Mouse (Mus musculus) layer of hippocampus, adult 8-10 months (tissue): ENCODE measurements around the gene Myh6. TPM values are rescaled to one million over a fixed set of nuclear protein-coding genes. Genes with fewer than 3 reads are reported as not detected.
"Not testable (repeated sequence)": the region's sequence is repeated elsewhere in the genome, so short reads cannot be mapped to it uniquely, and the experiment has no call there.

Source experiments
- DNase-seq, 2 experiments: peaks; one replicate each; pipeline ENCODE4 v3.0.0; 2022; ENCODE audit warnings: low spot score in 2 of 2
- total RNA-seq, 4 experiments: library from RNA; stranded (reverse); gene quantifications; 2 replicates each; pipeline ENCODE4 v1.2.4; 2022

The Myh6 gene
- total RNA-seq, 4 experiments from 2014 or later: 1.7 to 5.4 (median 2.6) TPM

DNA sequence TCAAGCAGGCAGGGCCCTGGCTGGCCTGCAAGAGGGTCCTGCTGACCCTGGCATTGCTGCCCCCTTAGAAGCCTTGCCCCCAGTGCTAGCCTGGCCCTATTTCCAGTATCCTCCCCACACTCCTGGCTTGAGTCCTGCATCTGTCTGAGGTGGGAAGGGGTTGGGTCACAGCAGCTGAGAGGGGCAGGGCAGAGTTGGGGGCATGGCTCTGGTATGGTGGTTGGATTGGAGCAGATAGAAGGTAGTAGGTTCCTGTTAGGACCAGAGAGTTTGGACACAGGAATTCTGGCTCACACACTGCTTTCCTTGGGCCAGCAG is 28.1 kb upstream of the Myh6 start:
- DNase-seq: no peak

DNA sequence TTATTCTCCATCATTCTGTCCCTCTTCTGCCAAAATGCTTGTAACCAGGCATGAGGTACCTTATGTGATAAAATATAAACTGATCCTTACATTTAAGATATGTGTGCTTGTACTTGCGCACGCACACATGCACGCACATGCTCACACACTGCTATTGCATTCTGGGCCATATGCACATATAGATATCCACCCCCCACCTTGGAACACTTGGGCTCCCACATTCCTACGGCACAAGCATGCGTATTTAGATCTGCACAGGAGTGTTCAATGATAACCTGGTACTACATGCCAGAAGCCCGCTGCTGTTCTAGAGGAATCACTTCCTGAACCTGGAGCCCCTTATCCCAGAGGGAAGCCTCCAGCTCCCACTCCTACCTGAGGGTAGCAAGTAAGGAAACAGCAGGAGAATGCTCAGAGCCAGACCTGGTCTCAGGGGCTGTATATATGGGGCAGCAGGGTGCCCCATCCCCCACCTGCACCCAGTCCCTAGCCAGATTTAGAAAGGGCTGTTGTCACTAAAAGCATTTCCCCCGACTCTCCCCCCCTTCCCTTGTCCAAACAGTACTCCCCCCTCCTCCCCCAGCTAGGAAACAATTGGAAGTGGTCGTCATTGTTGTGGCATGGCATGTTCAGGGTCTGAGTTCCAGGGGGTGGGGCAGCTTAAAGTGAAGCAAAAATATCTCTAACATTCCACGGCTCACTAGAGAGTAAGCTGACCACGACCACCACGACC is 27.6 kb upstream of the Myh6 start, which contains the start of gene Myh7:
Gene Myh7 (minus strand): TSS at position 491 of the 733 bp plus-strand sequence.
- no peak for DNase-seq

DNA sequence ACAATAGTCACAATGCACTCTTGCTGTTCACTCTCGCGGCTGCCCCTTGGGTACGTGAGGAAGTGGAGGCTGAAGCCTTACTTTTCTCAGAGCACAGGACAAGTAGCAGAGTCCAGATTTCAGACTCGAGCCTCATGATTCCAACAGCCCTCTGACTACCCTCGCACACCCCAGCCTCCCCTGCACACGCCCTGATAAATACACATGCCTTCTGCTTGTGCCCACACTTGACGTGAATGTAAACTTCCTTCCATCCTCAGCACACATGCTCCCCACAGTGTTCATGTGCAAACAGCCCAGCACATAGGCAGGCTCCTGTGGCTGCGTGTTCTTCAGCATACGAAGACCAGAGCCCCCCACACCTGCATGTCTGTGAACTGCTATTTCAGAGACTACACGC is 26.9 kb upstream of the Myh6 start:
- no peak for DNase-seq

DNA sequence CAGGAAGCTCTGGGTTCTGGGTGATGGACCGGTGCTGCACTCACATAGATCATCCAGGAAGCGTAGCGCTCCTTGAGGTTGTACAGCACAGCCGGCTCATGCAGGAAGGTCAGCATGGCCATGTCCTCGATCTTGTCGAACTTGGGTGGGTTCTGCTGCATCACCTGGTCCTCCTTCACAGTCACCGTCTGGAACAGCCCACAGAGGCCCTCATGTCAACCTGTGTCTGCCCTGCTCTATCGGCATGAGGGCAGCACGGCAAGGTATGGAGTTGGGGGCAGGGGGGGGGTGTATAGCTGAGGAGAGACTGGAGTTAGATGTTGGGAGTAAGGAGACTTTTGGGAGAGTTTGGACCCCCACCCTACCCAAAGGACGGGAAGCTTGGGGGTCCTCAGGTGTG is 25.5 kb upstream of the Myh6 start:
- DNase-seq: no peak

DNA sequence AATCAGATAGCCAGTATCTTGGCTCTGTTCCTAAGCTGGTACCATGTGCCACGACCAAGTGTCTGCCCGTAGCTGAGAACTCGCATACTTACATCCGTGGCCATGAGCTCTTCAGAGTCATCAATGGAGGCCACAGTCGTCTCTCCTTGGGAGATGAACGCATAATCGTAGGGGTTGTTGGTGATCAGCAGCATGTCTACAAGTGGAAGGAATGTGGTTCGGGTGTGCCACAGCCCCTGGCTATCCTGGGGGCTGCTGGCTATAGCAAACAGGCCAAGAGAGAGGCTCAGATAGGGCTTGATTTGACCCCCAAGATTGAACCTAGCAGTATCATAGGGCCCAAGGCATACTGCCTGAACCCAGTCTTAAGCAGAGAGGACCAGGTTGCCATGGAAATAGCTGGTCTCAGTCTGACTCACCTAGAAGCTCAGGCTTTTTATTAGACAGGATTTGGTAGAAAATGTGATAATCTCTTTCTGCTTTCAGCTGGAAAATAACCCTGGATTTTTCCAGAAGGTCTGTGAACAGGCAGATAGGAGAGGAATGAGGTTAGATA is 23.2 kb upstream of the Myh6 start:
- no peak for DNase-seq

DNA sequence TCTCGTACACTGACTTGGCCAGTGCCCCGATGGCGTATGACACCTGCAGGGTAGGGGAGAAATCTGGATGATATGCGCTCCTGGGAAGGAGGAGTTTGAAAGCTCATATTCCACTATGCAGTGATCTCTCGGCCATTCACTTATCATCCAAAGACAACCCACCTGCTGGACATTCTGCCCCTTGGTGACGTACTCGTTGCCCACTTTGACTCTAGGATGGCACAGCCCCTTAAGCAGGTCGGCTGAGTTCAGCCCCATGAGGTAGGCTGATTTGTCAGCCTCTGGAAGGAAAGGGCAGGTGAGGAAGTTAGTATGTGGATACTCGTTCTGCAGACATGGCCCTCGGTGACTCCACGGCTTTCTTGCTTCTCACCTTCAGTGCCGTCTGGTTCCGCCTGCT is 22.2 kb upstream of the Myh6 start:
- DNase-seq: no peak

DNA sequence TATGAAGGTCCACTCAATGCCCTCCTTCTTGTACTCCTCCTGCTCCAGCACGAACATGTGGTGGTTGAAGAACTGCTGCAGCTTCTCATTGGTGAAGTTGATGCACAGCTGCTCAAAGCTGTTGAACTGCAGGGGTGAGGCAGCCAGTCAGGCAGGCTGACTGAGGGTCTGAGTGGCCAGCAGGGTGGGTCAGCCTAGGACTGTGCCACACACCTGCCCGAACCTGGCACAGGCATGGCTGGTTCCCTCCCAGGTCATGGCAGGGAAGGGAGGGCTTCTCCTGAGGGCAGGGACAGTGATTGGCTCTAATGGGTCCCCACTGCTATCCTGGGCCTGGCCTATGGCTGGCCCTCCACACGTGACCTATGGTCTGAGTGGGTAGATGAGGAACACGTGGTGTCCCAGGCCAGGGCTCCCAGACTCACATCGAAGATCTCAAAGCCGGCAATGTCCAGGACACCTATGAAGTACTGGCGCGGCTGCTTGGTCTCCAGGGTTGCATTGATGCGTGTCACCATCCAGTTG is 21.7 kb upstream of the Myh6 start:
- not testable (repeated sequence) for DNase-seq

DNA sequence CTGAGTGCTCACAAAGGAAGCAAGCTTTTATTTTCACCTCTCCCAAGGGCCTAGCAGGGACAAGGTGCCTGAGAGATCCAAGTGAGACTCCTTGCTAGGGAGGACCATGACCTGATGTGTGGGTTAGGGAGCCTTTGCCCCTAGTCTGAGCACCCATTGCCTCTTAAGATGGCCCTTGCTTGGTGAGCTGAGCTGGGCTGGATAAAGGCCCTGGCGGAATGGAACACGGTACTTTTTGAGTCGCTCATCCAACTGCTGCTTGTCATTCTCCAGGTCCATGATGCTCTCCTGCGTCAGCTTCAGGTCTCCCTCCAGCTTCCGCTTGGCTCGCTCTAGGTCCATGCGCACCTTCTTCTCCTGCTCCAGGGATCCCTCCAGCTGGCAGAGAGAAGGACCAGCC is 15.2 kb upstream of the Myh6 start:
- DNase-seq: no peak

DNA sequence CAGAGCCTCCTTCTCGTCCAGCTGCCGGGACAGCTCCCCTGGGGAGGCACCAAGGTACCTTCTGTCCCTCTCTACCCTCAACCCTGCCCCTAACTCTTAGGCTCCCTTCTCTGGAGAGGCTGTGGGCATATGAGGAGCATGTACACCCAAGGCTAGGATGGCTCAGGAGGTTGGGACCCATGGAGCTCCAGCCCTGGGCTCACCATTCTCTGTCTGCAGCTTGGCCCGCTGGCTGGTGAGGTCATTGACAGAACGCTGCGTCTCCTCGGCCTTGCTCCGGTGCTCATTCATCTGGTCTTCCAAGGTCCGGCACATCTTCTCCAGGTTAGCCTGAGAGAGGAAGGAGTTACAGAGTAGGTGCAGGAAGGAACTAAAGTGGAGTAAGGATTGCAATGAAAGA is 11.9 kb upstream of the Myh6 start:
- no peak for DNase-seq

DNA sequence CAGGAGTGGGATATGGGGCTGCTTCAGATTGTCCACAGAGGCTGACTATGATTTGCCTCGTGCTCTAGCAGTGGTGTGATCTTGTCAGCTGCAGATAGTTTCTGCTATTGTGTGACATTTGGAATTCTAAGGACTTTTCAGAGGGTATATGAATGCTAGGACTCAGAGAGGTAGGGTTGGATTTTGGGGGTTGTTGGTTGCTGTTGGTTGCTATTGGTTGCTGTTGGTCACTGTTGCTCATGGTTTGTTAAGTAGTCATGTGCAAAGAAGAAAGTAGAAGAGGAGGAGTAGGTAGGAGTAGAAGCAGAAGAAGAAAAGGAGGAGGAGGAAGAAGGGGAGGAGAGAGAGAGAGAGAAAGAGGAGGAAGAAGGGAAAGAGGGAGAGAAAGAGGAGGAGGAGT is 9.9 kb upstream of the Myh6 start, which contains the start of gene Gm17428:
Gene Gm17428 (plus strand): TSS at position 301 of the 400 bp plus-strand sequence.
- no peak for DNase-seq

DNA sequence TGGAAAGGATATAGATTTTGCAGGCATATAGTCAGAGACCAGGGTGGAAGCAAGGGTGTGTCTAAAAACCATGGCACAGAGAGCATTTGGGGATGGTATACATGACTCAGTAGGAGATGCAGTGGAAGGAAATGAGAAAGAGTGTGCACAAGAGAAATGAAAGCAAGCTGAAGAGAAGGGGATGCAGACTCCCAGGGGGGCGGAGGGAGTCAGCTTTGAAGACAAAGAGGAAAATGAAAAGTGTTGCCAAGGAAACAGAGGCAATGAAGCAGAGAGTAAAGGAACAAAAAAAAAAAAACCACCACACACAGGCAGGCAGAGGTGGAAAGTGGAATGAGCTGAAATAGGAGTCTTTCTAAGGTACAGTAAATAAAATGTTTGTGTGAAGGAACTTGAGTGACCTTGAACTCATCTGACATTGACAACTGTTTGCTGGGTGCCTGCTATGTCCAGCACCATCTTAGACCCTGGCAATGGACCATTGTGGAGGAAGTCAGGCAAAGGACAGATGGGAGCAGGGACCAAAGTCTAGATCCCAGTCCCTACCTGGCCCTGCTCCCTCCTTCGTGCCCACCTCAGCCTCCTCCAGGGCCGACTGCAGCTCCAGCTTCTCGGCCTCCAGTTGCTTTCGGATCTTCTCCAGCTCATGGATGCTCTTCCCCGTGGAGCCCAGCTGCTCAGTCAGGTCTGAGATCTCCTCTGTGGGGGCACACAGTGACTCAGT is 7.5 kb upstream of the Myh6 start:
- no peak for DNase-seq

DNA sequence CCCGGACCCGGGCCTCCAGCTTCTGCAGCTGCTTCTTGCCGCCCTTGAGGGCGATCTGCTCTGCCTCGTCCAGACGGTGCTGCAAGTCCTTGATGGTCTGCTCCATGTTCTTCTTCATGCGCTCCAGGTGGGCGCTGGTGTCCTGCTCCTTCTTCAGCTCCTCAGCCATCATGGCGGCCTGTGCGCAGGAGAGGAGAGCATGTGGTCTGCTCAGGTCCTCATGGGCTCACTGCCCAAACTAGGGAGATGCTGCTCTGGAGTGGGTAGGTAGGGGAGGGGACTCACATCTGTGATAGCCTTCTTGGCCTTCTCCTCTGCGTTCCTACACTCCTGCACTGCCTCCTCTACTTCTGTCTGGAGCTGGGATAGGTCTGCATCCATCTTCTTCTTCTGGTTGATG is 6.1 kb upstream of the Myh6 start:
- not testable (repeated sequence) for DNase-seq

DNA sequence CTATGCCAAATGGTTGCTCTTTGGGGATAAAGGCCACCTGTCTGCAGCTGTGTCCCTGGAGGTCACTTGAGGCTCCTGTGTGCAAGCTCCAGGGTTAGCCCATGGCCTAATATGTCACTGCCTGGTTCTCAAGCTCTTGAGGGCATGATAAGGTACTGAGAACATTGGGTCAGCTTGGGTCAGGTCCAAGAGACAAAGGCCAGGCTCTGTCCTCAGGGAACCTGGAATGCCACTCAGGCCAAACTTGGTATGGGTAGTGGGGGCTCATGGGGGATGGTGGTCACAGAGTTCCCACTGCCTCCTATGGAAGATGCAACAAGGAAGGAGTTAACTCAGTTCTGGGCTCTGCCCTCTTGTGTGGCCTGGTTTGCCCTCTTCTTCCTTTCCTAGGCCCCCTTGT is 1.6 kb upstream of the Myh6 start:
- no peak for DNase-seq

DNA sequence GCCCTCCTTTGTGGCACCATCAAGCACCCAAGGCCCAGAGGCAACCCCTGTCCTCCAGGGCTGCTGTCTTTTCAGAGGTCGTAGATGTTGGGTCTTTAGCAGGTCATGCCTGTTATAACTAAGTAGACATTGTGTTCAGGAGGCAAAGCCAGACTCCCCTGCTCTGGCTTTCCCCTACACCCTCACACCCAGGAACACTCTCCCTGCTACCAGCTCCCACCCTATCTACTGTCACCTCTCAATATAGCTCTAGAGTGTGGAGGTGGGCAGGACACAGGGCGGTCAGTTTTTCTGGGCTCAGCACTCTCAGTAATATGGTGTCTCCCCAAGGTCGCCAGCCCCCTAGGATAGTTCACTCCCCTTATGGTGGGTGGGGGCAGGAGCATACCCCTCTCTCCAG is 1.1 kb upstream of the Myh6 start:
- DNase-seq: no peak

DNA sequence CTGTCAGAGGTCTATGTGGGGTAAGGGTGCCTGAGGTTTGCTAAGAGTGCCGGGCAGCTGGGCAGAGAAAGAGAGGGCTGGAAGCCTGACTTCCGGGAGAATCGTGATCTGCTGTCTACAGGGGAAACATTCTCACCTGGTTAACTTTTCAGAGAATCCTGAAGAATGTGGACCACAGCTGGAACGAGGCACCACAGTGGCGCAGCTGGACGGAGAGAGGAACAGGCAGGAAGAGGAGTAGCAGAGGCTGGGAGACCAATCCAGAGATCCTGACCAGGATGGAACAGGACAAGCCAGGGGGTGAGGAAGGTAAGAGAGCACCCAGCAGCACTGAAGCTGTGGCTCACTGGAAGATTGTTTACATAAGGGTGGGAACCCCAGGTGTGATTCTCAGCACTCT is 1.1 kb downstream of the Myh6 start:
- DNase-seq: no peak

DNA sequence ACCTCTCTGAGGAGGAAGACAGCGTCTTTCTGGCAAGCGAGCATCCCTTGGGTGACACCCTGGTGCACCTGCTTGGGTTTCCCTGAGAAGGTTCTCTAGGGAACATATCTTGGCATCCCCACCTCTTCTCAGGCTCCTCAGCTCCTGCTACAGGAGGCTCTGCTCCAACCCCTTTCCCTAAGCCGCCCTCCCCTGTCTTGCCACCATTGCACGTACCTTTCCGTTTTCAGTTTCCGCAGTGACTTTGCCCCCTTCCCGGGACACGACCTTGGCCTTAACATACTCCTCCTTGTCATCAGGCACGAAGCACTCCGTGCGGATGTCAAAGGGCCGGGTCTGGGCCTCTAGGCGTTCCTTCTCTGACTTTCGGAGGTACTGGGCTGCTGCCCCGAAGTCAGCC is 1.7 kb downstream of the Myh6 start:
- DNase-seq: no peak

DNA sequence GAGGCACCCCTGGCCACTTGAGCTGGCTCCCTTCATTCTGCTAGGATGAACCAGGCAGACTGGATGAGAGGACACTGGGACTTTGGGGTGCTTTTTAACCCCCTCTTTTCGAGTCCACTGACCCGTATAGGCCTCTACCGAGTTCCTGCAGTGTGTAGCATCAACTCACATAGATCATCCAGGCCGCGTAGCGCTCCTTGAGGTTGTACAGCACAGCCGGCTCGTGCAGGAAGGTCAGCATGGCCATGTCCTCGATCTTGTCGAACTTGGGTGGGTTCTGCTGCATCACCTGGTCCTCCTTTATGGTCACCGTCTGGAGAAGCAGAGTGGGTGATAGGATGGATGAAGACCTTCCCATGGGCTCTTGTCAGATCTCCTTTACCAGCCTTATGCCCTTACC is 3.0 kb downstream of the Myh6 start:
- no peak for DNase-seq

DNA sequence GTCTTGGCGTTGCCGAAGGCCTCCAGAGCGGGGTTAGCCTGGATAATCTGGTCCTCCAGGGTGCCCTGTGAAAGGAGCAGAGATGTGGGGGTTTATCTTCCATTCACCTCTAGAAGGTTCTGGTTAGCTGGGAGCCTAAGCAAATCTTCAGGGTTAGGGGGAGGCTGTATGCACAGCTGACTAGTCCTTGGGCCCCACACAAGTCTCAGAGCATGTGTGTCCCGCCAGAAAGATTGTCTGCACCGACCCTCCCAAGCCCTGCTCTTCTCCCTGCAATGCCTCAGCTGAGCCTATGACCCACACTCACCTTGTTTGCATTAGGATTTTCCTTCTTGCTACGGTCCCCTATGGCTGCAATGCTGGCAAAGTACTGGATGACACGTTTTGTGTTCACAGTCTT is 4.0 kb downstream of the Myh6 start:
- DNase-seq: no peak

DNA sequence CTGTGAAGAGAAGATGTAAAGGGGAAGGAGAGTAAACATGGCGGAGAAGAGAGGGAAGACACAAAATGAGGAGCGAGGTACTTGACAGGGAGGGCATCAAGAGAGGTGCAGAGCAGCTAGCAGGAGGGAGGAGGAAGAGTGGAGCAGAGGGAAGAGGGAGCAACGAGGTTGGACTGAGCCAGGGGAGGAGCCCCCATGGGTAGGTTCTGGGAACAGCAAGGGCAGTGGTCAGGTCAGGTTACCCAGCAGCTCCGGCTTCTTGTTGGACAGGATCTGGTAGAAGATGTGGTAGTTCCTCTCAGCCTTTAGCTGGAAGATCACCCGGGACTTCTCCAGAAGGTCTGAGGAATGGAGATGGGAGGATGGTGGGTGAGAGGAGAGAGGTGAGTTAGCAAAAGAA is 5.2 kb downstream of the Myh6 start:
- no peak for DNase-seq

DNA sequence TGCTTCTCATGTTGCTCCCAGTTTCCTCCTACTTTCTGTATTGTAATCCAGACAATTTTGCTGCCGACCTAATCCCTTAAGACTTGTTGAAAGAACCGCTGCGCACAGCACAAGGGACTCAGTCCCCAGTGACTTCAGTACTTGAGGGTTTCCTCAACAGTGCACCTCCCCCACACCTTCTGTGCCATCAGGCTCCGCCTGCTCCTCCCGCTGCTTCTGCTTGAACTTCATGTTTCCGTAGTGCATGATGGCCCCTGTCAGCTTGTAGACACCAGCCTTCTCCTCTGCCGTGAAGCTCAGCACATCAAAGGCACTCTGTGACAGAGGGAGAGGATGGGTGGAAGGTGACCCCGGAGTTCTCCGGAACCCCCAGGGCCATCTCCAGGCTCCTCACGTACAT is 6.0 kb downstream of the Myh6 start:
- peak; percentile 40 to 52 for DNase-seq

DNA sequence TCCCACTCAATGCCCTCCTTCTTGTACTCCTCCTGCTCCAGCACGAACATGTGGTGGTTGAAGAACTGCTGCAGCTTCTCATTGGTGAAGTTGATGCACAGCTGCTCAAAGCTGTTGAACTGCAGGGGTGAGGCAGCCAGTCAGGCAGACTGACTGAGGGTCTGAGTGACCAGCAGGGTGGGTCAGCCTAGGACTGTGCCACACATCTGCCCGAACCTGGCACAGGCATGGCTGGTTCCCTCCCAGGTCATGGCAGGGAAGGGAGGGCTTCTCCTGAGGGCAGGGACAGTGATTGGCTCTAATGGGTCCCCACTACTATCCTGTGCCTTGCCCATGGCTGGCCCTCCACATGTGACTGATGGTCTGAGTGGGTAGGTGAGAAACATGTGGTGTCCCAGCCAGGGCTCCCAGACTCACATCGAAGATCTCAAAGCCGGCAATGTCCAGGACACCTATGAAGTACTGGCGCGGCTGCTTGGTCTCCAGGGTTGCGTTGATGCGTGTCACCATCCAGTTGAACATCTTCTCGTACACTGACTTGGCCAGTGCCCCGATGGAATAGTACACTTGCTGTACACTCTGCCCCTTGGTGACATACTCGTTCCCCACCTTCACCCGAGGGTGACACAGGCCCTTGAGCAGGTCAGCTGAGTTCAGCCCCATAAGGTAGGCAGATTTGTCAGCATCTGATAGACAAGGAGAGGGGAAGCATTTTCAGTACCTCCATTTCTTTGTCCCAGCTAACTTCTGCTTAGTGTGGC is 6.7 kb downstream of the Myh6 start:
- DNase-seq: not testable (repeated sequence)

DNA sequence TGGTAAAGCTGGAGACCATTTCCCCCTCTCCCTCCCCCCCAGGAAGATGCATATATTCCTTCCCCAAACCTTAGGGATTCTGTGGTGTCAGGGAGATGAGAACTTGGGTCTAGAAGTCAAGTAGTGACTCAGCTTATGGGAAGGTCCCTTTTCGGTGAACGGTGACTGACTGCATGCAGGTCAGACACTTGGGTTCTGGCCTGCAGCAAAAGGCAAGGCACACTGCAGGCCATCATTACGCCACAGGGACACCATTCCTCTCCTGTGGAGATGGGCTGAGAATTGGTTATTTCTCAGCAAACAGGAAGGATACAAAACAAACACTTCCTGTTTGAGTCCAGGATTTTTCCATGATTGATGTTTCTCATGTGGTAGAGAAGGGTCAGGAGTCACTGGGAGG is 7.5 kb downstream of the Myh6 start:
- no peak for DNase-seq
